Mouse (Mus musculus) cerebellum, postnatal 4 days (tissue): ENCODE measurements around the gene Gm9887.

Source experiments
- DNase-seq, 2 experiments: peaks; one replicate each; pipeline ENCODE4 v3.0.0; 2022; ENCODE audit warnings: low spot score in 2 of 2, mixed read lengths in 1 of 2

The Gm9887 gene

GRCm38 (mm10) chr12:69371854-69372671 lies at the start of gene Gm9887, which contains the start of gene Arf6:
TSS of gene Gm9887 (minus strand) at chr12:69372458.
TSS of gene Arf6 (plus strand) at chr12:69372150.
- DNase-seq = peak; percentile 97 to 99

GRCm38 (mm10) chr12:69420716-69421115 lies 48.5 kb upstream of the Gm9887 start:
- DNase-seq = no peak

GRCm38 (mm10) chr12:69419606-69420005 lies 47.3 kb upstream of the Gm9887 start:
- DNase-seq = no peak

- DNase-seq = no peak
Observed at GRCm38 (mm10) chr12:69419017-69419605, 46.9 kb upstream of the Gm9887 start.

GRCm38 (mm10) chr12:69418606-69419005 lies 46.3 kb upstream of the Gm9887 start:
- DNase-seq = no peak

GRCm38 (mm10) chr12:69417701-69418291 lies 45.5 kb upstream of the Gm9887 start:
- DNase-seq = peak in 1 of 2 experiments; percentile 65

- no peak for DNase-seq
Observed at GRCm38 (mm10) chr12:69416793-69417192, 44.5 kb upstream of the Gm9887 start.

GRCm38 (mm10) chr12:69414826-69415572 lies 42.7 kb upstream of the Gm9887 start:
- no peak for DNase-seq

- no peak for DNase-seq
Observed at GRCm38 (mm10) chr12:69413303-69413702, 41.0 kb upstream of the Gm9887 start.

- DNase-seq = no peak
Observed at GRCm38 (mm10) chr12:69411936-69412335, 39.7 kb upstream of the Gm9887 start.

GRCm38 (mm10) chr12:69410767-69411166 lies 38.5 kb upstream of the Gm9887 start:
- DNase-seq = no peak

- DNase-seq = no peak
Observed at GRCm38 (mm10) chr12:69402594-69403167, 30.4 kb upstream of the Gm9887 start.

GRCm38 (mm10) chr12:69402100-69402499 lies 29.8 kb upstream of the Gm9887 start:
- no peak for DNase-seq

- no peak for DNase-seq
Observed at GRCm38 (mm10) chr12:69400871-69401286, 28.6 kb upstream of the Gm9887 start.

- no peak for DNase-seq
Observed at GRCm38 (mm10) chr12:69400367-69400766, 28.1 kb upstream of the Gm9887 start.

- DNase-seq = peak; percentile 26 to 79
Observed at GRCm38 (mm10) chr12:69394456-69394855, 22.2 kb upstream of the Gm9887 start.

GRCm38 (mm10) chr12:69393076-69393475 lies 20.8 kb upstream of the Gm9887 start:
- DNase-seq = no peak

GRCm38 (mm10) chr12:69390000-69390698 lies 17.9 kb upstream of the Gm9887 start:
- no peak for DNase-seq

- DNase-seq = no peak
Observed at GRCm38 (mm10) chr12:69389273-69389938, 17.1 kb upstream of the Gm9887 start.

- DNase-seq = no peak
Observed at GRCm38 (mm10) chr12:69388321-69388869, 16.1 kb upstream of the Gm9887 start.
